ENCODE assay signal across 10 mouse cellular contexts in the genomic region with DNA sequence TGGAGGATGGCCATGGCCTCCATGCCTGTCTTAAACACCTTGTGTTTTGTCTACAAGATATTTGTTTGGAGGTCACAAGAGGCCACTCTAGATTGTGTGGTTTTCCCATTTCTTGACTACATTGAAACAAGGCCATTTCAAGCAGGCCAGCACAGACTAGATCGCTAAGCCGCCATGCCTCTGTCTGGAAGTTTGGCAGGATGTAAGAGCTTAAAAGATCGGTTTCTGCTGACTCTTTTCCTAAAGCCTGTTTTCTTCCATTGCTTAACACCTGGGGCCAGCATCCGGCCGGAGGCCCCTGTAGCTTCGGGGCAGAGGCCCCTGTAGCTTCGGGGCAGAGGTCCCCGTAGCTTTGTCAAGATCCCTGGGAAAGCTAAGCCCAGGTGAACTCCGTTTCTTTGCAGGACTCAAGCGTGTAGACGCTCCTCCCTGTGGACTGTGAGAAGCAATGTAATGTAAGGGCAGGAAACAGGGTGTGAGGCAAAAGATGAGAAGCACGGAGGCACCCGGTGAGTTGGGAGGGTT.
DNase-seq lines count a peak whose midpoint lies in the region; ATAC-seq and TF ChIP-seq lines count a peak whose summit lies in the region.
"Had no signal": no experiment of that assay in that cellular context is flagged by ENCODE, and none has a peak within 500 bp of the region (broad histone marks: within the 10 kb centered on the region; RNA-seq: fewer than 3 reads in every experiment).

No protein-coding gene starts in this region.

- intact Hi-C loops in gastrocnemius, postnatal 14 days (cut with DNase I; ENCODE audit: low total_unique reads): no loop called here

- no peaks in the 10 kb centered on the region for H3K9me3 ChIP-seq in heart, embryonic 13.5 days
- H3K9me3 ChIP-seq in E14TG2a.4 (ENCODE audit: low read length): no peaks in the 10 kb centered on the region
- no peaks in the 10 kb centered on the region for H3K9me3 ChIP-seq in liver, embryonic 14.5 days (ENCODE audit: control insufficient read depth, low read length)

- no peaks in the 10 kb centered on the region for H3K36me3 ChIP-seq in heart, embryonic 13.5 days
- no peaks in the 10 kb centered on the region for H3K36me3 ChIP-seq in E14TG2a.4 (ENCODE audit: insufficient read depth, low read length)
- no peaks in the 10 kb centered on the region for H3K36me3 ChIP-seq in liver, embryonic 14.5 days (replicated peaks; ENCODE audit: control insufficient read depth, insufficient read depth, low read depth)

- TF ChIP-seq CTCF in E14TG2a.4 (conservative IDR thresholded peaks at IDR 0.05; ENCODE audit: low read length): no peak
- no peak for TF ChIP-seq CTCF in embryonic fibroblast, embryonic 13.5 days (IDR thresholded peaks at IDR 0.05; ENCODE audit: borderline replicate concordance, insufficient read depth, low read length)
- no peak for TF ChIP-seq CTCF in liver, embryonic 14.5 days (IDR thresholded peaks at IDR 0.05; ENCODE audit: low read depth)

- no peak for TF ChIP-seq POLR2A in embryonic fibroblast, embryonic 13.5 days (IDR thresholded peaks at IDR 0.05; ENCODE audit: low read depth, low read length)

- peak overlapping the region; percentile 64 for H3K27ac ChIP-seq in heart, embryonic 13.5 days (replicated peaks)
- peak overlapping the region; percentile 18; the same call in 1 of the 2 replicates for H3K27ac ChIP-seq in embryonic fibroblast, embryonic 13.5 days (ENCODE audit: insufficient read depth, low read length)
- no peak overlapping the region for H3K27ac ChIP-seq in liver, embryonic 14.5 days

- H3K4me3 ChIP-seq in heart, embryonic 13.5 days: peak overlapping the region; percentile 34
- peak overlapping the region; percentile 43 for H3K4me3 ChIP-seq in E14TG2a.4 (replicated peaks; ENCODE audit: low read length)
- no peak overlapping the region for H3K4me3 ChIP-seq in embryonic fibroblast, embryonic 13.5 days (ENCODE audit: insufficient read depth, low read length)
- H3K4me3 ChIP-seq in liver, embryonic 14.5 days (ENCODE audit: insufficient read depth in 1 of 2, low read depth in 2 of 2, low read length in 2 of 2): no peak overlapping the region

- H3K4me2 ChIP-seq in heart, embryonic 13.5 days: peak overlapping the region; percentile 68
- H3K4me2 ChIP-seq in liver, embryonic 14.5 days (ENCODE audit: low read depth): peak overlapping the region; percentile 24

- peaks cover 4% of the 10 kb centered on the region; the same call in 1 of the 2 replicates for H3K27me3 ChIP-seq in heart, embryonic 13.5 days (replicated peaks)
- peaks cover 3% of the 10 kb centered on the region; the same call in 1 of the 2 replicates for H3K27me3 ChIP-seq in E14TG2a.4 (ENCODE audit: insufficient read depth, low read length)
- no peaks in the 10 kb centered on the region; the same call in 1 of the 2 replicates for H3K27me3 ChIP-seq in liver, embryonic 14.5 days (ENCODE audit: control insufficient read depth, insufficient read depth, low read length)

- peaks cover 39% of the 10 kb centered on the region for H3K4me1 ChIP-seq in heart, embryonic 13.5 days
- H3K4me1 ChIP-seq in E14TG2a.4 (replicated peaks; ENCODE audit: low read depth, low read length): peaks cover 57% of the 10 kb centered on the region
- peaks cover 20% of the 10 kb centered on the region for H3K4me1 ChIP-seq in embryonic fibroblast, embryonic 13.5 days (ENCODE audit: control insufficient read depth, insufficient read depth, low read length)
- peaks cover 0 to 6% of the 10 kb centered on the region in 2 experiments; a peak in 1 of 4 replicates for H3K4me1 ChIP-seq in liver, embryonic 14.5 days (replicated peaks; ENCODE audit: control insufficient read depth in 2 of 2, insufficient read depth in 2 of 2, low read length in 1 of 2)

- no peak for DNase-seq in heart, adult 9 months (ENCODE audit: low spot score in 2 of 2)
- no peak for DNase-seq in liver, embryonic 14.5 days (ENCODE audit: low read depth in 3 of 3, low spot score in 3 of 3)
- DNase-seq in frontal cortex, postnatal 25 days (ENCODE audit: low spot score in 2 of 2): no peak
- DNase-seq in gastrocnemius, postnatal 14 days: no peak
- DNase-seq: thymus, postnatal 25 days had no signal

- 31% methylated on average over 13 of the region's 13 CpGs for WGBS in heart, embryonic 13.5 days
- 34% methylated on average over 13 of the region's 13 CpGs for WGBS in liver, embryonic 14.5 days (ENCODE audit: insufficient replicate concordance)

- ATAC-seq in heart, embryonic 13.5 days (ENCODE audit: extremely low read depth, insufficient number of reproducible peaks, low FRiP score, low TSS enrichment): no peak
- ATAC-seq in liver, embryonic 14.5 days (ENCODE audit: insufficient read depth): no peak
- no peak for ATAC-seq in monocyte, adult 5-6 weeks (replicated peaks; ENCODE audit: insufficient number of reproducible peaks, low FRiP score, low TSS enrichment, poor library complexity, severe bottlenecking)
- ATAC-seq: CD4-positive, CD25-positive, alpha-beta regulatory T cell, adult 4 months had no signal

- H3K9ac ChIP-seq in heart, embryonic 13.5 days: peak overlapping the region; percentile 70
- no peak overlapping the region for H3K9ac ChIP-seq in liver, embryonic 14.5 days (replicated peaks)

- TF ChIP-seq EP300 in liver, embryonic 14.5 days (IDR thresholded peaks at IDR 0.05; ENCODE audit: low read depth): no peak

Comparison
In these comparisons a context has a peak if more than half of its experiments do, and no peak if none do; other contexts are left out.
1. H3K4me3 ChIP-seq: peak in heart, embryonic 13.5 days (single experiment) and E14TG2a.4 (single experiment); none in embryonic fibroblast, embryonic 13.5 days (single experiment) and liver, embryonic 14.5 days (0 of 2).